Mouse (Mus musculus): ENCODE data around the gene Guca1a.
A peak's percentile ranks its signal among the peaks of the same experiment; 100 is the strongest.
"Not testable (repeated sequence)": the region's sequence is repeated elsewhere in the genome, so short reads cannot be mapped to it uniquely, and the experiment has no call there.

The Guca1a gene

DNA sequence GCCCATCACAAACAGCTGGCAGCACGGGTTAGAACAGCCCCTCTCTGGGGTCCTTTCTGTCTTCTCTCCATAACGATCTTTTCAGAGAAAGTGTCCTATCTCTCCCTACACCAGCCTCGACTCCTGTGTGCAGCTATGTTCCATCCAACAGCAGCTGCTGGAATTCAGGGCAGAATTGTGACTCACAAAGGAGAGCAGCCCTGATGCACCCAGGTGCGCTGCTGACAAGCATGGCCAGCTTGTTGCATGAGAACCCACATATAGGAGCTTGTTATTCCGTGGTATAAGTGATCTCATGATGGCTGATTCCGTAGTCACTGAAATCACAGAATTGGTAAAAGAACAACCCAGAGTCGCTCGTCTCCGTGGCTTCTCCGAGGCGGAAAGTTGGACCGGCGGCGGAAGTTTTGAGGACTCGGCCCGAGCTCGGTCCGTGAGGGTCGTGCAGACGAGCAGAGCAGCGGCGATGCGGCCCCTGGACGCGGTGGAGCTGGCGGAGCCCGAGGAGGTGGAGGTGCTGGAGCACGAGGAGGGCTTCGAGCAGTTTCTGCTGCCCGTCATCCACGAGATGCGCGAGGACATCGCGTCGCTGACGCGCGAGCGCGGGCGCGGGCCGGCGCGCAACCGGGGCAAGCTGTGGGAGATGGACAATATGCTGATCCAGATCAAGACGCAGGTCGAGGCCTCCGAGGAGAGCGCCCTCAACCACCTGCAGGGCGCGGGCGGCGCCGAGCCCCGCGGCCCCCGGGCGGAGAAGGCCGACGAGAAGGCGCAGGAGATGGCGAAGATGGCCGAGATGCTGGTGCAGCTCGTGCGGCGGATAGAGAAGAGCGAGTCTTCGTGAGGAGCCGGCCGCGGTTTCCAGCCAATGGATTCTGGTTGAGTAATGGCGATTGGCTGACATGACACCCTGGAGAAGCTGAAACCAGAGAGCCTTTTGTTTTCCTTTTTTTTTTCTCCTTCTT, 9.8 kb upstream of the Guca1a start:
- not testable (repeated sequence) for DNase-seq (ENCODE audit: low read depth)

DNA sequence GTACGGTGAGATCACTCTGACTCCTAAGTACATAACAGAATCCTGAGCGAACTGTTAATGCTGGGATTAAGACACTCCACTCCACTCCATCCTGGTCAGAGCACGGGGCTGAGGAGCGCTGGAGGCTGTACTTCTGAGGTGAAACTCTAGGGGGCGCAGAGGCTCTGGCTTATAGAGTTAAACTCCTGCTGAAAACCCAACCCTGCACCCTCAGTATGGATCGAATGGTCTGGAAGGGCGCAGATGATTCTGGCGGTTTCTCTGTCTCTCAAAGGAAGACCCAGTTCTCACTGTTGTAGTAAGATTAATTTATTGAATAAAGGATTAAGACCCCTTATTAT, 8.1 kb upstream of the Guca1a start:
- DNase-seq (ENCODE audit: low read depth) = peak; percentile 74

DNA sequence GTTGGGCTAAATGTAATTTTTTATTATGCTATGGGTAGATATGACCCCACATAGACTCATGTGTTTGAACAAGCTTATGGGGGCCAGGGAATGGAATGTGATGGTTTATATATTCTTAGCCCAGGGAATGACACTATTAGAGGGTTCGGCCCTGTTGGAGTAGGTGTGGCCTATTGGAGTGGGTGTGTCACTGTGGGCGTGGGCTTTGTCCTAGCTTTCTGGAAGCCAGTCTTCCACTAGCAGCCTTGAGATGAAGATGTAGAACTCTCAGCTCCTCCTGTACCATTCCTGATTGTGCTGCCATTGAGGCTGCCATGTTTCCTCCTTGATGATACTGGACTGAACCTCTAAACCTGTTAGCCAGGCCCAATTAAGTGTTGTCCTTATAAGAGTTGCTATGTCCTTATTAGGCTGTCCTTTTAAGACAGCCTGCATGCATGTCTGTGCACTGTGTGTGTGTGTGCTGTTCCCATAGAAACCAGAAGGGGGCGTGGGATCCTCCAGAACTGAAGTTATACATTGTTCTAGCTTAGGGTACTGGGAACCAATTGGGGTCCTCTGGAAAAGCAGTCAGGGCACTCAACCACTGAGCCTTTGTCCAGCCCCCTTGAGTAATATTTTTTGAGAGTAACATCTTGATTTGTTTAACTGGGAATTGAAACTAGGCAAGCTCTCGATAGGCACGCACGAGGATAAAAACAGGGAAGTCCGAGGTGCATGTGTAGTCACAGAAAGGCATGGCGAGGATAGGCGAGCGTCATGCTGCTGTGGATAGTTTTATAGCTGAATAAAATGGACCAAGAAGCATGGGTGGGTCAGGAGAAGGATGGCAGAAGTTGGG, 7.6 kb upstream of the Guca1a start:
- peak; percentile 12 for DNase-seq (ENCODE audit: low read depth)

DNA sequence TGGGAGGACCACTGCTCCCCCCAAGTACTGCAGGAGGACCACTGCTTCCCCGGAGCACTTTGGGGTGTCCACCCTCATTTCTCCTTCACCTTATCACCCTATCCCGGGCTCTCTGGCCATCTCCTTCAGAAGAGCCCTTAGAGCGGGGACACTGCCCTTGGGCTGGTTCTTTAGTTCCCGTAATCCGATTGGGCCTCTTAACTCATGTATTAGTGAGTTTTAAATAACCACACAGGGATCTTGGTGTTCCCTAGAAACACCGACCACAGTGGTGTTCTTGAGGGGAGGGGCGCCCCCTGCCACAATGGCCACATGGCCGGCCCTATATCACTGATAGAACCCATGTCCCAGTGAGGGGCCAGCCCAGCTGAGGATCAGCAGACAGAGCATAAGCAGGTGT, 1.3 kb downstream of the Guca1a start:
- no peak for DNase-seq (ENCODE audit: low read depth)

DNA sequence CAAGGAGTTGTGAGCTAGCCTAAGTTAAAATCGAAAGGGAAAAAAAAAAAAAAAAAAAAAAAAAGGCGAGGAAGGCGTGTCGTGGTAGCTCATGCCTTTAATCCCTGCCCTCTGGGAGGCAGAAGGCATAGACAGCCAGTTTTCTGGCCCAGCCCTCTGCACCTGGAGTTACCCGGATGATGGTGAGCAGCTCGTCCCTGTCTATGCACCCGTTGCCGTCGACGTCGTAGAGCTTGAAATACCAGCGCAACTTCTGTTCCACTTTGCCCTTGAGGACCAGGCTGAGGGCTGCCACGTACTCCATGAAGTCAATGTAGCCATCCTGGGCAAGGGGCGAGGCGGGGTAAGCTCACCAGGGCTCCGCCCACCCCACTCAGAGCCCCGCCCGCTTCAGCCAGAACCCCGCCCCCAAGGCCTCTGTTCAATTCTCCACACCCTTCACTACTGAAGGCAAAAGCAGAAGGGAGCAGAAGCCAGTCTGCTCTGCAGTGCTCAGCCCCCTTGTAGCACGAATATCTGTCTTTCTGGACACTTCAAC, 4.9 kb downstream of the Guca1a start:
- DNase-seq (ENCODE audit: low read depth) = peak; percentile 65

DNA sequence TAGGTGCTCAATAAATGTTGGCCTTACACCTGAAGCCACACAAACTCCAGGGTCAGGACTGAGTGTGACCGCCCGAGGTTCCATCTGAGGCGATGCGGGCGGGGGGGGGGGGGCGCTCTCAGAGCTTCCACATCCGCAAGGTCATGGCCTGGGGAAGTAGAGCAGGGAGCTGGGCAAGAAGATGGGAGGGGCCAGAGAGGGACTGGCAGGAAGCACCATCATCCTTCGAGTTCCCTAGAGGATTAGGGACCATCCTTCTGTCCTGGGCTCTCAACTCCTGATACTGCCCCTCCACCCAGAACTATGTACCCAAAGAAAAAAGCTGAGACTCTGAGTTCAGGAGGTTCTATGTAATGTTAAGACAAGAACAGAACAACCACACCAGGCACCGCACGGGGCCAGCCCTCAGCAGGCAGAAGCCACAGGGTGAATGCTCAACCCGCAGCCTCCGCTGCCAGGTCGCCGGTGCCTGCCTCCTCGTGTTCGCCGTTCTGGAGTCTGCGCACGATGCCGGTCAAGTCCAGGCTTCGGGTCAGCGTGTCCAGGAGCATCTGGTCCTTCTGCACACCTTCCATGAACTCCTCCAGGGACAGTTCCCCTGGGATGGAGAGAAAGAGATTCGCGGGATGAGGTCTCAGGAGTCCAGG, 6.0 kb downstream of the Guca1a start:
- DNase-seq (ENCODE audit: low read depth) = peak; percentile 38

DNA sequence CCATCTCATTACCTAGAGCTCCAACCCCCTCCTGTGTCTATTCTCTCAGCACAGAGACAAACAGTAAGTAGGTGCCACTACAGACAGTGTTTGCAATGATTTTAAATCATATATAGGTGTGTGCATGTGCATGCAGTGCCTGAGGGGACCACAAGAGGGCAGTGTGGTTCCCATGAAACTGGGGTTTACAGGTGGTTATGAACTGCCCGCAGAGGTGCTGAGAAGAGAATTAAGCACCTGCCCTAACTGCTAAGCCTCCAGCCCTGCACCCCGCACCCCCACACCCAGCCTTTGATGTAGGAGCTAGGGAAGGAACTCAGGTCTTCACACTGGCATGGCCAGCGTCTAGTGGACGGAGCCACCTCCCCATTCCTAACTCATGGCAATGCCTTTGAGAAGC, 13.7 kb downstream of the Guca1a start:
- peak; percentile 66 for DNase-seq (ENCODE audit: low read depth)

DNA sequence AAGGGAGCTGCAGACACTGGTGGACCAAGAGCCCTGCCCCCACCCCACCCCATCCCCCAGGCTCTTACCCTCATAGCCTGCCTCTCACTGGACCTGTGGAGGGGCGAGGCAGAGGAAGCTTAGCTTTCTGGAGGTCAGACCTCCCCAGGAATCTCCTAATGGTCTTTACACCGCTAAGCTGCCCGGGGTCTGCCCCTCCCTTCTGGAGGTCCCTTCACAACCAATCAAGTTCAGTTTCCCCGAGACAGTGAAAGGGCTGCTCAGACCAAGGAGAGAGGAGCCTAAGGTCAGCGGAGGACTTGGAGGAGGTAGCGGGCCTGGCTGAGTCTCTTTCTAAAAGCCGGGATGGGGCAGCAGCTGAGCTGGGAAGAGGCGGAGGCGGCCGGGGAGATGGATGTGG, 15.2 kb downstream of the Guca1a start, which contains the start of gene Guca1b:
Guca1b (plus strand) TSS at position 249 of the 400 bp plus-strand sequence.
- DNase-seq (ENCODE audit: low read depth) = no peak

DNA sequence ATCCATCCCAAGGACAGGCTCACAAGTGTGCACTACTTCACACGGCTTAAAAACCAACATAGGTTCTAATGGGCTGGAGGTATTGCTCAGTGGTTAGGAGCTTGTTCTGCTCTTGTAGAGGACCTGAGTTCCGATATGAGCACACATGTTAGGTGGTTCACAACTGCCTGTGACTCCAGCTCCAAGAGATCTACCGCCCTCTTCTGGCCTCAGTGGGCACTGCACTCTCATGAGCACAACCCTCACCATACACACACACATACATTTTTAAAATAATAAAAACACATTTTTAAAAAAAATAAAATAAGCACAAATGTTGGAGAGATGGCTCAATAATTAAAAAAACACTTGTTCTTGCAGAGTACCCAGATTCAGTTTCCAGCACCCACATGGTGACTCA, 16.3 kb downstream of the Guca1a start:
- no peak for DNase-seq (ENCODE audit: low read depth)

DNA sequence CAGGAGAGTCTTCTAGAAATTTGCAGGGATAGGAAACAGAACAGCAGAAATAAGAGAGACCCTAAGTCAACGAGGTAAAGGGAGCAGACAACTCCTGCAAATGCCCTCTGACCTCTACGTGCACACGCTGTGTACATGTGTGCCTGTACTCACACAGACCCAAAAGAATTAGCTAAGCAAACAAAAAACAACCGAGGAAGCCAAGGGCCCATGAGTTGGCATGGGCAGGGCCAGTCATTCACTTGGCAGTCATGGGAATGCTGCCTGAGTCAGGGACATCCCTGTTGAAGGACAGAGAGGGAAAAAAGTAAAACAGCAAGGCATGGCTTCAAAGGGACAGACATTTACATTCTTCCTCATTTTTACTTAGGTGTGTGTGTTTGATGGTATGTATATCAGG, 17.1 kb downstream of the Guca1a start:
- DNase-seq (ENCODE audit: low read depth) = no peak

DNA sequence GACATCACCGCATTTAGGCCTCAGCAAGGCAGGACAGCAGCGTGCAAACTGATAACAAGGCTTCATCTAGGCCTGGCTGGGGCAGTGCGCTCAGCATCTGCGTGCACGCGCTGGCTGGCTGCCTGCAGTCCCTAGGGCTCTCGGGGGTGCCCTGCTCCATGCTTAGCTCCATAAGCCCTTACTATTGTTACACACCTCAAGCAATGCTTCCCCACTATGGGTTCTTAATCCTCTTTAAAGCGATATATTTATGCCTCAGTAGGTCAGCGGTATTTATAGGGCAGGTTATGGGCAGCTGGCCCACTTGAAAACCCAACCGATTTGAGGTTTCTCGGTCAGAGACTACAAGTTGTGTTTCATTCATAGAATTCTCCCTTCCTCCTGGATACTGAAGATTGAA, 18.5 kb downstream of the Guca1a start:
- no peak for DNase-seq (ENCODE audit: low read depth)

DNA sequence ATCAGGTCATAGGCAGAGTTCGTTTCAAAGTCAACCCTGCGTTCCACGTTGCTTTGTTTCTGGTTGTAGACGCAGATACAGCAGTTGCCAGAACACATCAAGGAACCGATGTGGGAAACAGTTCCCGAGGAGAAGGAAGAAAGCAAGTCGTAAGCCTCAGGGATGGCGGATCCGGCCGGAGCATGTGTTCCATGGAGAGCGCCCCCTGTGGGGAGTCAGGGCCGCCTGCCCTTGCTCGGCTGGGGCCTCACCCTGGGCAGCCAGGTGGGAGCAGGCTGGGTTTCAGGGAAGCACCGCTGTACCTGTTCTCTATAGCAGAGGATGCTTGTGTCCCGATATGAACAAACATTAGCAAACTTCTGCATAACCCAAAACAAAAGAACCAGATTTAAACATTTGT, 22.3 kb downstream of the Guca1a start:
- DNase-seq (ENCODE audit: low read depth) = no peak

DNA sequence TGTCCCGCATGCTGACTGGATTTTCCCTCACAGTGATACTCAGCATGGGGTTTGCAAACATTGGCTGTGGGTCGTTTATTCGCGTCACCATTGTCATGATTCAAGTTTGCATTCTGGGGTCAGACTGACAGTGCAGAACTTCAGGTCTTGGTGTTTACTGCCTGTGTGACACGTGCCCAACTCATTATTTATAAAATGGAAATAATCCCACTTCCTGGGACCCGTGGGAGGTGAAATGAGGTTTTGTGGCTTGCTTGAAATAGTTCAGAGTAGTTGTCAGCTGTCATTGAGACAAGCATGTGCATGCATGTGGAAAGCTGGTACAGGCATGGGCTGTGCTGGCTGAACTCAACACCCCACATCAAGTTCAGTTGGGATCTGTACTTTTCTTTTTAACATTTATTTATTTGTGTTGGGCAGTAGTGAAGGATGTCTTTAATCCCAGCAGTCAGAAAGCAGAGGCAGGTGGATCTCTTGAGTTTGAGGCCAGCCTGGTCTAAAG, 23.6 kb downstream of the Guca1a start:
- no peak for DNase-seq (ENCODE audit: low read depth)

DNA sequence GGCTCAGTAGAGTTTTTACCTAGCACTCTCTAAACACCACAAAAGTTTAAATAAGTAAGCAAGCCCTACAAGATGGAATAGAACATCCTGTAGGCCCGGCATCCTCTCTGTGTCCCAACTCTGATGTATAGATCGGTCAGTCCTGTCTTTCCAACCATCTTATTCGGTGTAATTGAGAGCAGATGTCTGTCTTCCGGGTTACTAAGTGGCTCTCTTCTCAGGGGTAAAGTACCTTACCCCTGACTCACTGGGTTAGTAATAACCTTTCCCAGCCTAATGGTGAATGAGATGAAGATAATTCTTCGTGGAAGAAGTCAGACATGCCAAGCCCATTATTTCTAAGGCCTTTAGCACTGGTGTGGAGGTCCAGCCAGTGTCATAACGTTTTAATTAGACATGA, 26.4 kb downstream of the Guca1a start:
- DNase-seq (ENCODE audit: low read depth) = no peak

DNA sequence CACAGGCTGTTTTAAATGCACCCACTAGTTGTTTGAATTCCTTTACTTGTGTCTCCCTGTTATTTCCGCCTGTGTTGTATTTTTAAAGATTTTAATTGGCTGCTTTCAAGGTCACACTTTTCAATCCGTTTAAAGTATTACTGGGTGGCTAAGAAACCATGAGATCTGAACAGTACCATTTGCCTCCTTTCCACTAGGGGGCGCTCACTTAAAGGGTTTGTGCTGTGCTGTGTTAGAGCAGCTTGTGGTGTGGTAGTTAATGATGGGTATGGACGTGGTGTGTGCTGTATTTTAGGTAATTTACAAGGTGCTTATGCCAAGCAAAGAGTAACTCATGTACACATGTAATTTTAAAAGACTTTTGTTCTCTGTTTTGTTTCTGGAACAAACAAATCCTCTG, 28.9 kb downstream of the Guca1a start:
- DNase-seq (ENCODE audit: low read depth) = peak; percentile 86

DNA sequence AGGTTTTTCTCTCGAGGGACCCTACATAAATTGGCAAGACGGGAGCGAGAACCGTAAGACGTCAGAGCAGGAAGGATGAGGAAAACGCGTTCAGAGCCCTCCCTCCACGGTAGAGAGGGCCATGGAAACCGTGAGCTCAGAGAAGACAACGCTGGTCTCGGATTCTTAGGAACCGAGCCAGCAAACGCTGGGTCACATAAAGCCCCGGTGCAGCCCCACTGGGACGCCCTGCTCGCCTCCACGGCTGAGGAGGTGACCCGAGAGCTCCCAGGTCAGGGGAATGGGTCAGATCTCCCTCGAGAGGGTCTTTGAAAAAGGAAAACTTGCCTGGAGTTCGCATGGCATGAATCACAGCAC, 31.3 kb downstream of the Guca1a start:
- no peak for DNase-seq (ENCODE audit: low read depth)

DNA sequence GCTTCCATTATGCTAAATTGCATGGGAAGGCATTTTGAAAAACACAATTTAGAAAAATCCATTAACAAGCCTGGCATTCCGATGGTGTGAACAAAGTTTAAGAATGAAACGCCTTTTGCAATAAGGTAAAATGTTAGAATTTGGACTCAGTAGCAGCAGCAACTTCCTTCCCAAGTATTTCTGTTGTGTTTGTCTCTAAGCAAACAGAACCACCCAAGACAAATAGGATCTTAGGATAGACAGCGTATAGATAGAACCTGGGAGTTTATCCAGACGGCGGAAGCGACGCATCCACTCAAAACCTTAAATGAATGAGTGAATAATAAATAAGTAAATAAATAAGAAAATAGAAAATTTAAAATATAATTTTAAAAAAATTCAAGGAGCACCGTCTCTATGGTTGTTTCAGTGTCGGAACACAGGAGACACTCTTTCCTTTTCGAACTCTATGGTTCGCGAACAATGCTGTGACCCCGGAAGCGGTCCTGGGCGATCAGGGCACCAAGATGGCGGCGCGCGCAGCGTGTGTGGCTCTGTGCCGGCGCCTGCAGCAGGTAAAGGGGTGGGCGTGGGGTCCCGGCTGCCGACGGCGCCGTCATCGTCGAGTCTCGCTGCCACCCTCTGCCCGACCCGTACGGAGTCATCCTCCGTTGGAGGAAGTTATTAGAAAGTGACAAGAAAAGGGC, 31.8 kb downstream of the Guca1a start, which contains the start of gene Mrps10:
Mrps10 (plus strand) TSS at position 487 of the 686 bp plus-strand sequence.
- peak; percentile 91 for DNase-seq (ENCODE audit: low read depth)

DNA sequence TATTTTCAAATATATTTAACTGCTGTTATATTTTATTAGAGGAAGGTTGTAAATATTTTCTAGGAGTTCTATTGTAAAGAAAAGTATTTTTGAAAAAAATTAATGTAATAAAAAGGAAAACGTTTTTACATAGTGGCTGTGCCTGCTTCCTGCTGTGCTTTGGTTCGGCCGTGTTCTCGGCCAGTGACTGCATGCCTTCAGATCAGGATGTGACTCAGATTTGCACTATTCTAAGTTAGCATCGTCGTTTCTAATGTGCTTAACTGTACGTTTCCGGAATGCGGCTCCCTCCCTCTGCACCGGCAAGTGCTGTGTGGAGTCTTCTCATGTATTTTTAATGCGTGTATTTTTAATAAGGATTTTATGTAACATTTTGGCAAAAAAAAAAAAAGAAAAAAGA, 39.0 kb downstream of the Guca1a start:
- no peak for DNase-seq (ENCODE audit: low read depth)

DNA sequence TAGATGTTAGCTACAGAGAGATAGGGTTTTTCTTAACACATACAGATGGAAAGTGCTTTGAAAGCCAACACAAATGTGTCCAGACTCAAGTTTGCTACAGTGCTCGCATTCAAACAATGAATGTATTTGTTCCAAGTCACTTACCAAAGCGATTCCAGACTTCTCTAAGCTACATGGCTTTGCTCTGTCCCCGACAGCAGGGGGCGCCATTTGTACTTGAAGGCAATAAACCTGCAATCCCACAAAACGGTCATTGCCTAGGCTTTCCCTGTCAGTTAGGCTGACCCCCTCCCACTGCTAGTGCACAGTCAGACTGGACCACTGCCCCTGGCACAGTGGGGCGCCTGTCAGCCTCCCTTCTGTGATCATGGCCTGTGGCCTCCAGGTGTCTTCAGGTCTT, 40.4 kb downstream of the Guca1a start:
- peak; percentile 70 for DNase-seq (ENCODE audit: low read depth)

DNA sequence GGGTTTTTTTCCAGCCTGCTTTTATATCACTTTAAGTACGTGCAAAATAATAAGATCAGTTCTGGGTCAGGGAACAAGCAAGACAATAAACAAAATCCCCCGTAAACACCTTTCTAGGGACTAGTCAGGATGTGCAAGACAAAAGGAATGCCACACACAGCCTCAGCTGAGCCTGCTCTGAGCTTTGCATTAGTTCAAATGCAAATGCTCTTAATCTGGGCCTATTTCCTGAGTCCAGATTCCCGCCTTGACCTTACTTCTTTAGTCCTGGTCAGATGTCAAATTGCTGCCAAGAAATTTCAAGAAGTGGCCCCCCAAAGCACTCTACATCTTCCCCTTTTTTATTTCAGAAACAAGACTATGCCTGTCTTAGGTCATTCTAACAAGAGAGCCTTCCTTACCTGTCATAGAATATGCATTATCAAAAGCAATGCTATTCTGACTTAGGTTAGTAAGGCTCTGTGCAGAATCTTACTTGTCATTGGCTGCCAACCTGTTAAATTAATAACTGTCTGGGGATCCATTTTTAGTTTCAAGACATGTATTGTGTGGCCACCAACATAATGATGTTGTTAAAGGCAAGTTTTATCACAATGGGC, 50.6 kb downstream of the Guca1a start:
- DNase-seq (ENCODE audit: low read depth) = no peak
